Mouse (Mus musculus) inflammation-experienced regulatory T-cells, adult 16 weeks (primary cell): ENCODE results near the gene Cdkn1a. TPM values are rescaled to one million over a fixed set of nuclear protein-coding genes. Genes with fewer than 3 reads are reported as not detected.

ENCODE experiments used
- polyA plus RNA-seq: library from polyadenylated mRNA; unstranded; fragments of 100-300 nt; shearing (Covaris generic); gene quantifications from one replicate; pipeline ENCODE4 v1.2.1, GENCODE M21; 2017

The Cdkn1a gene
- 3.9 TPM for polyA plus RNA-seq

GRCm38 (mm10) chr17:29090776-29091175 lies at the start of gene Cdkn1a:
Gene Cdkn1a (plus strand): TSS chr17:29090976.

GRCm38 (mm10) chr17:29113591-29114352 lies 23.0 kb downstream of the Cdkn1a start, which contains the start of gene Rab44:
Gene Rab44 (plus strand): TSS chr17:29114145.

Other genes with a start within 250 kb of the Cdkn1a start
- gene Pnpla1, start 232.6 kb upstream of the Cdkn1a start, polyA plus RNA-seq: not detected
- 3.5 TPM for gene 4930539E08Rik, start 175.7 kb upstream of the Cdkn1a start, polyA plus RNA-seq
- gene Pxt1, start 147.1 kb upstream of the Cdkn1a start, polyA plus RNA-seq: not detected
- gene Kctd20, start 139.0 kb upstream of the Cdkn1a start, polyA plus RNA-seq: 111 TPM
- gene Stk38, start 83.0 kb upstream of the Cdkn1a start, polyA plus RNA-seq: 292 TPM
- gene Srsf3, start 58.3 kb upstream of the Cdkn1a start, polyA plus RNA-seq: 589 TPM
- not detected for gene Rab44, start 23.2 kb downstream of the Cdkn1a start, polyA plus RNA-seq
- gene Cpne5, start 147.2 kb downstream of the Cdkn1a start, polyA plus RNA-seq: 1.1 TPM
- gene Ppil1, start 173.2 kb downstream of the Cdkn1a start, polyA plus RNA-seq: 98.4 TPM
- 151 TPM for gene BC004004, start 177.8 kb downstream of the Cdkn1a start, polyA plus RNA-seq
- not detected for gene Pi16, start 226.7 kb downstream of the Cdkn1a start, polyA plus RNA-seq